Mouse (Mus musculus) cortical plate, adult 2 months (tissue): ENCODE measurements around the gene Bpifb6.

Experiments used
- CTCF ChIP-seq: fragments of 200-500 bp; IDR thresholded peaks from 2 replicates; pipeline ENCODE4 v1.5.1; 2011; ENCODE audit warnings: mild to moderate bottlenecking, control low read depth, low read length; ENCODE audit not compliant: insufficient read depth; ENCODE audit errors: extremely low read depth
- POLR2A ChIP-seq: fragments of 200-500 bp; IDR thresholded peaks from 2 replicates; pipeline ENCODE4 v1.6.1; 2011; ENCODE audit warnings: mild to moderate bottlenecking, low read length, control low read depth; ENCODE audit not compliant: insufficient read depth; ENCODE audit errors: extremely low read depth

DNA sequence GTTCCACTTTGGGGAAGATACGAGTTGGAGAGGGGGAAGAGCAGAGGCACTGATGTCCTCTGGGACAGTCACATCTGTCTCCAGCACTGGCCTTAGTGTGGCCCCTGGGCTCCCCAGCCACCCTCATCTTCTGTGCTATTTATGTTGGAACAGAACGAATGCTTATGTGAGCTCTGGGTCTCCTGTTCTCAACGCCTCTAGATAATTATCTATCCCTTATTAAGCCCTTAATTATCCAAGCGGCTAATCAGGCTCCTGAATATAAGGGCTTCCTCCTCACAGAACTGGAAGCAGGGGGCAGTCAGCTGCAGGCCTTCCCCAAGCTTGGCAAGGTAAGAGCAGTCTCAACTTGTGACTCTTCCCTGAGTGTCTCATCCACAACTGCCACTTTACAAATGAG, at the start of gene Bpifb6:
- no peak for TF ChIP-seq POLR2A
- no peak for TF ChIP-seq CTCF
